Mouse (Mus musculus) cortical plate, adult 2 months (tissue): ENCODE measurements at regions not wholly inside any gene's neighbourhood (a gene's known extent, or its start where the extent isn't known, plus 50 kb on each side); places are given as distances from the start of the nearest gene placed in this dataset.

Experiments used
- H3K27ac ChIP-seq: fragments of 200-500 bp; 2 replicates; pipeline ENCODE4 v1.5.1; 2012; ENCODE audit warnings: low read length, control low read depth, inconsistent platforms; ENCODE audit not compliant: insufficient read depth
- H3K4me1 ChIP-seq: fragments of 200-500 bp; 2 replicates; pipeline ENCODE4 v1.6.1; 2011; ENCODE audit warnings: low read length; ENCODE audit not compliant: control insufficient read depth, insufficient read depth
- H3K4me3 ChIP-seq: fragments of 200-500 bp; 2 replicates; pipeline ENCODE4 v1.5.1; 2011; ENCODE audit warnings: mild to moderate bottlenecking, low read length, control low read depth; ENCODE audit not compliant: insufficient read depth
- CTCF ChIP-seq: fragments of 200-500 bp; IDR thresholded peaks from 2 replicates; pipeline ENCODE4 v1.5.1; 2011; ENCODE audit warnings: mild to moderate bottlenecking, control low read depth, low read length; ENCODE audit not compliant: insufficient read depth; ENCODE audit errors: extremely low read depth
- POLR2A ChIP-seq: fragments of 200-500 bp; IDR thresholded peaks from 2 replicates; pipeline ENCODE4 v1.6.1; 2011; ENCODE audit warnings: mild to moderate bottlenecking, low read length, control low read depth; ENCODE audit not compliant: insufficient read depth; ENCODE audit errors: extremely low read depth

DNA sequence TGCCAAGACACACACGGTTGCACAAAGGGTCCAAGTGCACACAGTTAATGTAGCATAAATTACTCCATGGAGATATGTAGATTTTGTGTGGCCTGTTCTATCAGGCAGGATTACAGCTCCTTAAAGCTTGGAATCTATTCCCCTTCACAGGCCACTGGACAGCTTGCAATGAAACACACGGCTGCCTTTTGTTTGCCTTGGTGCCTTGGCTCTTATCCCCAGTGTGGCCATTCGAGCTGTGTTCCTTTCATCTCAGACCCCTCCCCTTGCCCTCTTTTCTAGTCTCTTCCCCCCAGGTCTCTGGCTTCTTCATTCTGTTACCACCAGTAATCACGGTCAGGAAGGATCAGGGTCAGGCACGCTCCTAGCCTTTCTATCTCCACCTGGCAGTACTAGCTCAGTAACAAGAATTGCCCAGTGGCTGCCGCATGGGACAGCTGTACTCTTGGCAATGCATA is 79.7 kb upstream of the Kcnd3 start:
- H3K27ac ChIP-seq: no peak overlapping the region
- 0 out of 2 replicates have a peak, but pooled peaks cover 1% of the 10 kb centered on the region for H3K4me1 ChIP-seq
- TF ChIP-seq CTCF: no peak
- no peak for TF ChIP-seq POLR2A

DNA sequence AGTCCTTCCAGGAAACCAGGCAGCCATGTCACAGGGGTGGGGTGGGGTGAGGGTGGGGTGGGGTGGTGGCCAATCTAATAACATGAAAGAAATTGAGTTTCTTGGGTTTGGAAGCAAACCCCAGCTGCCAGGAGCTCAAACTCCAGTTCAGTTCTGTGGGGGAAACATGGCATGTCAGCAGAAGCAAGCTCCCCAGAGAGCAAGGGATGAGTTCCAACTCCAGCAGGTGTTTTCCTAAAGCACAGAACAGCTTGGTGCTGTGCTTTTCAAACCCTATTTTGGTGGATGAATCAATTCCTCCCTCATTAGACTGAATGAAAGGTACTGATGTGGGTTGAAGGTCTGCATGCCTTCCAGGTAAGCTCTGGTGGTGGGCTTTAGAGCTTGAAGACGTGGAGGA is 77.8 kb upstream of the Kcnd3 start:
- TF ChIP-seq POLR2A: no peak
- TF ChIP-seq CTCF: no peak
- H3K4me1 ChIP-seq: 0 out of 2 replicates have a peak, but pooled peaks cover 1% of the 10 kb centered on the region
- no peak overlapping the region for H3K27ac ChIP-seq
- no peak overlapping the region for H3K4me3 ChIP-seq

More for the DNA sequence above, 79.7 kb upstream of the Kcnd3 start:
- H3K4me3 ChIP-seq: no peak overlapping the region

DNA sequence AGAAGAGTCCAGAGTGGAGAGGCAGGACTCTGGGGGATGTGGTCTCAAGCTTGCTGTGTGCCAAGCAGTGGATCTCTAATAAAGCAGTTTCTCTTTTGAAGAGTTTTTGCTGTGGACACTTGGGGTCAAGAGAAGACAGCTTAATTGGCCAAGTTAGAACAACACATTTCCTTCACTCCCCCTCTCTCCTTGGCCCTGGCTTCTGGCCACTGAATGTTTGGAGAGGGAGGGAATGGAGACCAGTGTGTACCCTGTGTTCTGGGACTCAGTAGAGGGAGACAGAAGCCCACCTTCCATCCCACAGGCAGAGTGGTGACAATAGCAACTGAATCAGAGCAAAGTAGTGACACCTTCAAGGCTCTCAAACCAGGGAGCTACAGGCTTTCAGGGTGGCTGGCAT is 77.3 kb upstream of the Kcnd3 start:
- TF ChIP-seq POLR2A: no peak
- no peak for TF ChIP-seq CTCF
- H3K27ac ChIP-seq: no peak overlapping the region
- no peaks in the 10 kb centered on the region for H3K4me1 ChIP-seq
- no peak overlapping the region for H3K4me3 ChIP-seq

DNA sequence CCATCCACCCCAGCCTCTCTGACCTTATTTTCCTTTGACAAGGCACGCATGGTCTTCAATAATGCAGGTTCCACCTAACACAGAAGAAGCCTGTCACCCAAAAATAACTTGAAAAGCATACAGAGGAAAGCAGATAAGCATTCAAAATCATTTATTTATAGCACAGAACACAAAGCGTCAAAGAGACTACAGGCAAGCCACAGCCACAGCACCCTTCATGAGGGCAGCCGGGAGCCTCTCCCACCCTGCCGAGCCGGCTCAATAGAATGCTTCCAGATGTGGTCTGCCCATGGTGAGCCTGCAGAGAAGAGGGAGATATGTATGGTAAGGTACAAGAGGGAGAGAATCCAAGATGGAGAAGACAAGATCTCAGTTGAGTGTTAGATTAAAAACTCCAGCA is 76.7 kb upstream of the Kcnd3 start:
- Histone ChIP-seq H3K4me3 (no peak overlapping the region), H3K27ac (0 out of 2 replicates have a peak overlapping the region, but pooled peaks have one; percentile 45), H3K4me1 (no peaks in the 10 kb centered on the region)
- TF ChIP-seq POLR2A: no peak
- TF ChIP-seq CTCF: no peak

DNA sequence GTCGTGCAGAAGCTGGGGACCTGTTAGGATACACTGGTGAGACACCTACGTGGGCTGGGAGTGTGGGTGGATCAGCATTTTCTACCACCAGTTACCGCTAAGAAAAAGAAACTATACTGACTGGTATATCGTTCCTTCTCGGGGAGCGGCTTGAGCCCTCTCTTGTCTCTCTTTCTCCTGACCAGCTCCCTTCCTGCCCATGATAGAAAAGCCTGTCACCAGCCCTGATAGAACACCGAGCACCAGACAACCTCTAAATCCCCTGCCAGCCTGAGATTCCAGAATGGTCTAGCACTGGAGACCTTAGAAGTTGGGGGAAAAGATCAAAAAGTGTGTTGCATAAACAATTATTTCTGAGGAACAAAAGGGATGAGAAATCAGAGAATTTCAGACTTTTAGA is 76.3 kb upstream of the Kcnd3 start:
- no peak overlapping the region for H3K4me3 ChIP-seq
- TF ChIP-seq CTCF (no peak), POLR2A (no peak)
- H3K4me1 ChIP-seq: no peaks in the 10 kb centered on the region
- H3K27ac ChIP-seq: 0 out of 2 replicates have a peak overlapping the region, but pooled peaks have one; percentile 45

DNA sequence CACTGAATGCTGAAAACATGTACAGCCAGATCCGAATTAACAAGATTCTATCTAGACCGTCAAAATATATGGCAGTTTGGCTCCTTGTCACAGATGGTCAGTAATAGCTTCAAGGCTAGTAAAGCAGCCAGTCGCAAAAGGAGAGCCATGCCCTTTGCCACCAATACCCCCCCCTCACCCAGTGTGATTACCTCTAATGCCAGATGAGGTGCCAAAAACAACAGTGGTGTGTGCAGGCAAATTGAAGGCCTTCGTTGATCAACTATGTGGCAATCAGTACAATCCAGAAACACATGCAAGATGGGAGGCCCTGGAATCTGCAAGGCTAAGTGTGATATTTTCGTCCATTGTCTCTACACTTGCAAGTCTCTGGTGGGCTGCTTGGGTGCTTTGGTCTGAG is 75.8 kb upstream of the Kcnd3 start:
- Histone ChIP-seq H3K4me1 (no peaks in the 10 kb centered on the region), H3K27ac (no peak overlapping the region), H3K4me3 (no peak overlapping the region)
- TF ChIP-seq POLR2A (no peak), CTCF (no peak)

DNA sequence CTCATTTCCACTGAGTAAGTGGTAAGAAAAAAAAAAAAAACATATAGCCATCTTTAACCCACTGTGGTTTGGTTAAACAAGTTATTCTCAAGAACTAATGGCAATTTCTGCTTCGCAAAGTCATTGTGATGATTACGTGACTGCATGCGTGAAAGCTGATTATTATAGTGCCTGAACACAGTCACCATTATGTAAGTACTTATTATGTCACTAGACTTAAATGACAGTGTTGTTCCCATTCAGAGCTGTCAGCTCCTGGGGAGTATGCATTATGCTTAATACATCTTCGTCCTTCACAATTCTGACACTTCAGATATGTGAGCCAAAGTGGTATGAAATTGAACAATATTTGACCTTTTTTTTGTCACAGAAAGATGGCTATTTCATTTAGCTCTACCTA is 71.3 kb upstream of the Kcnd3 start:
- no peak overlapping the region for H3K4me3 ChIP-seq
- no peak overlapping the region for H3K27ac ChIP-seq
- H3K4me1 ChIP-seq: no peaks in the 10 kb centered on the region
- no peak for TF ChIP-seq POLR2A
- no peak for TF ChIP-seq CTCF

DNA sequence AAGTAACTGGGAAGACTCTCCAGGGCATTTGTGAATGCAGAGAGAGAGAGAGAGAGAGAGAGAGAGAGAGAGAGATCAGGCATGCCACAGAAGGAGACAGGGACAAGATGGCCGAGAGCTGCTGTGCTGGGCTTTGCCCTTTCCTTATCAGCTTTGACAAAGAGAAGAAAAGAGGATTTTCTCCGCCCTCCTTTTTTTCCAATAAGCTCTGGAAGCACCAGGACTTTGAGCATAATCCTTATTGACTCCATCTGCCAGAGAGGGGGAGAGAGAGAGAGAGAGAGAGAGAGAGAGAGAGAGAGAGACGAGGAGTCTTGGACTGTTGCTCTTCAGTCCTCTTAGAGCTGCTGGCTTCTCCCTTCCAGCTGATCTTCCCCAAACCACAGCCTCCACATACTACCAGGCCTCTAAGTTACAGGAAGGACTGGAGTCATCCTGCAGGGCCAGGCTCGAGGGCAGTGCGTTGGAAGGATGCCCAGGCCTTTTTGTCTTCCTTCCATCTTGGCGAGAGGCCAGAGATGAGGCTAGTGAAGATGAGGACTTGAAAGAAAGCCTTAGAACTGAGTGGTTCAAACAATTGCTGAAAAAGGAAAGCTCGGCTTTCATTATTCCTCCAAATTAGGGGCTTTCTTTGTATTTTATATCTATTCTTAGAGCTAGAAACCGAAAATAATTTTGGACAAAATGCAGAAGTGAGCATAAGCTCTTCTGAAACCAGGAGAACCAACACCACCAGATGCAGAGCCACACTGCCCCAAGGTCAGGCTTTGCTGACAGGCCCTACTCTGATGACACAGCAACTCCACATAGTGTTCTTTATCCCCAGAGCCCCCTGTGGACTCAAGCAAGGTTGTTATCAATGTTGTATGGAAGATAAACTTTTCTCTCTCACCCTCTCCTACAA is 59.3 kb upstream of the Kcnd3 start:
- TF ChIP-seq POLR2A: no peak
- no peak for TF ChIP-seq CTCF
- Histone ChIP-seq H3K4me3 (no peak overlapping the region), H3K27ac (no peak overlapping the region), H3K4me1 (no peaks in the 10 kb centered on the region)
